Mouse (Mus musculus): ENCODE measurements at regions not wholly inside any gene's neighbourhood (a gene's known extent, or its start where the extent isn't known, plus 50 kb on each side); places are given as distances from the start of the nearest gene placed in this dataset.

GRCm38 (mm10) chr2:67221061-67221802 lies 192.3 kb upstream of the Gm21830 start:
- TF ChIP-seq CTCF (conservative IDR thresholded peaks at IDR 0.05; ENCODE audit: low read length): no peak
- TF ChIP-seq NANOG (IDR thresholded peaks at IDR 0.05; ENCODE audit: borderline replicate concordance, low read length): no peak

All from E14TG2a.4 (cell line).